ENCODE assay signal across 10 mouse cellular contexts in genomic region chr14:20610146-20610545, GRCm38 (mm10). TPM values are rescaled to one million over a fixed set of nuclear protein-coding genes. Genes with fewer than 3 reads are reported as not detected.
DNase-seq lines count a peak whose midpoint lies in the region; ATAC-seq and TF ChIP-seq lines count a peak whose summit lies in the region.
"Had no signal": no experiment of that assay in that cellular context is flagged by ENCODE, and none has a peak within 500 bp of the region (broad histone marks: within the 10 kb centered on the region; RNA-seq: fewer than 3 reads in every experiment).

No protein-coding gene starts in this region.

- intact Hi-C loops in heart, postnatal 10 days (cut with DNase I): no loop called here

- DNase-seq in NIH3T3 (ENCODE audit: low read depth): peak; percentile 36
- peak; percentile 79 to 84 for DNase-seq in heart, postnatal 10 days
- DNase-seq in thymus, adult 2 months: no peak
- DNase-seq in right cerebral cortex, postnatal 4 days: no peak
- no peak for DNase-seq in natural killer cell, adult 2 months (ENCODE audit: low spot score in 2 of 2)
- no peak for DNase-seq in c-Kit-positive CD71-positive TER-119-positive erythroid progenitor cells, embryonic 14.5 days (ENCODE audit: low spot score)

- TF ChIP-seq CTCF in thymus, adult 2 months (IDR thresholded peaks at IDR 0.05; ENCODE audit: borderline replicate concordance, control insufficient read depth, extremely low read depth, insufficient read depth, low read length, poor library complexity): no peak

- peak overlapping the region; percentile 58 for H3K27ac ChIP-seq in embryonic facial prominence, embryonic 15.5 days (replicated peaks)
- peak overlapping the region; percentile 65 for H3K27ac ChIP-seq in lung, embryonic 16.5 days (ENCODE audit: low read length)
- H3K27ac ChIP-seq in thymus, adult 2 months (ENCODE audit: control insufficient read depth, insufficient read depth, low read length): no peak overlapping the region
- H3K27ac ChIP-seq: liver, embryonic 14.5 days had no signal

- WGBS in embryonic facial prominence, embryonic 15.5 days: 67% methylated on average over 4 of the region's 4 CpGs
- 49% methylated on average over 4 of the region's 4 CpGs for WGBS in lung, embryonic 16.5 days
- 92% methylated on average over 4 of the region's 4 CpGs for WGBS in thymus, adult 2 months

- H3K27me3 ChIP-seq in embryonic facial prominence, embryonic 15.5 days: no peaks in the 10 kb centered on the region
- no peaks in the 10 kb centered on the region for H3K27me3 ChIP-seq in lung, embryonic 16.5 days (ENCODE audit: control insufficient read depth, insufficient read depth, low read depth, low read length)
- no peaks in the 10 kb centered on the region for H3K27me3 ChIP-seq in thymus, adult 2 months (ENCODE audit: control insufficient read depth, insufficient read depth, low read length)

- TF ChIP-seq POLR2A in thymus, adult 2 months (IDR thresholded peaks at IDR 0.05; ENCODE audit: control insufficient read depth, extremely low read depth, insufficient read depth, low read length, poor library complexity): no peak

- no peak overlapping the region for H3K4me3 ChIP-seq in embryonic facial prominence, embryonic 15.5 days (replicated peaks)
- H3K4me3 ChIP-seq in lung, embryonic 16.5 days (ENCODE audit: low read length): no peak overlapping the region; the same call in 1 of the 2 replicates
- no peak overlapping the region for H3K4me3 ChIP-seq in thymus, adult 2 months (ENCODE audit: control insufficient read depth, insufficient read depth, low read length)

- no peaks in the 10 kb centered on the region for H3K9me3 ChIP-seq in embryonic facial prominence, embryonic 15.5 days (replicated peaks)
- no peaks in the 10 kb centered on the region for H3K9me3 ChIP-seq in lung, embryonic 16.5 days (ENCODE audit: control insufficient read depth, low read length)

- no peak overlapping the region for H3K4me2 ChIP-seq in embryonic facial prominence, embryonic 15.5 days (replicated peaks)
- H3K4me2 ChIP-seq in lung, embryonic 16.5 days (ENCODE audit: low read depth, low read length): peak overlapping the region; percentile 27; the same call in 1 of the 2 replicates

- no peak overlapping the region for H3K9ac ChIP-seq in embryonic facial prominence, embryonic 15.5 days
- H3K9ac ChIP-seq in lung, embryonic 16.5 days (ENCODE audit: low read length): no peak overlapping the region
- H3K9ac ChIP-seq: liver, embryonic 14.5 days had no signal

- ATAC-seq in embryonic facial prominence, embryonic 15.5 days (ENCODE audit: insufficient number of reproducible peaks, low FRiP score, low TSS enrichment, low read depth): no peak
- ATAC-seq in lung, embryonic 16.5 days (ENCODE audit: low read depth): peak; percentile 85

- H3K36me3 ChIP-seq in embryonic facial prominence, embryonic 15.5 days: 0 out of 2 replicates have a peak, but pooled peaks cover 6% of the 10 kb centered on the region
- H3K36me3 ChIP-seq in lung, embryonic 16.5 days (ENCODE audit: control insufficient read depth, insufficient read depth, low read length): no peaks in the 10 kb centered on the region
- no peaks in the 10 kb centered on the region for H3K36me3 ChIP-seq in thymus, adult 2 months (ENCODE audit: control insufficient read depth, insufficient read depth, low read length)

- H3K4me1 ChIP-seq in embryonic facial prominence, embryonic 15.5 days: 0 out of 2 replicates have a peak, but pooled peaks cover 5% of the 10 kb centered on the region
- peaks cover 12% of the 10 kb centered on the region for H3K4me1 ChIP-seq in lung, embryonic 16.5 days (replicated peaks; ENCODE audit: control insufficient read depth, insufficient read depth, low read length)
- 0 out of 2 replicates have a peak, but pooled peaks cover 3% of the 10 kb centered on the region for H3K4me1 ChIP-seq in thymus, adult 2 months (replicated peaks; ENCODE audit: control insufficient read depth, insufficient read depth, low read length)

RNA-seq across cellular contexts. Expression of gene Usp54, which starts 30.7 kb away (rescaled TPM):
- polyA plus RNA-seq in embryonic facial prominence, embryonic 15.5 days (2015; fragmentation: Nextera tagmentation; extraction: Ambion mirVana): 5.6 and 6.6 TPM in 2 replicates
- total RNA-seq in heart, postnatal 10 days (2021): 10 to 100 TPM; 12.9 to 14.0 TPM
- polyA plus RNA-seq in lung, embryonic 16.5 days (2015; fragmentation: Nextera tagmentation; extraction: Ambion mirVana): 6.2 and 8.1 TPM in 2 replicates
- polyA plus RNA-seq in thymus, adult 2 months (2012; rRNA removed): 3.2 and 3.9 TPM in 2 replicates

RNA-seq across cellular contexts. Expression of gene Myoz1, which starts 46.2 kb away (rescaled TPM):
- polyA plus RNA-seq in embryonic facial prominence, embryonic 15.5 days (2015; fragmentation: Nextera tagmentation; extraction: Ambion mirVana): 7.0 and 9.7 TPM in 2 replicates
- total RNA-seq in heart, postnatal 10 days (2021): 1 to 10 TPM; 1.1 to 2.1 TPM
- 1.8 and 7.9 TPM in 2 replicates for polyA plus RNA-seq in lung, embryonic 16.5 days (2015; fragmentation: Nextera tagmentation; extraction: Ambion mirVana)
- 0.82 TPM in 1 of 2 replicates, not detected in the other for polyA plus RNA-seq in thymus, adult 2 months (2012; rRNA removed)
- polyA plus RNA-seq: forebrain, embryonic 11.5 days had no signal

RNA-seq across cellular contexts. Expression of gene Synpo2l, which starts 58.0 kb away (rescaled TPM):
- 30.1 and 37.7 TPM in 2 replicates for polyA plus RNA-seq in embryonic facial prominence, embryonic 15.5 days (2015; fragmentation: Nextera tagmentation; extraction: Ambion mirVana)
- 100 to 1,000 TPM; 164 to 213 TPM for total RNA-seq in heart, postnatal 10 days (2021)
- 4.2 and 6.2 TPM in 2 replicates for polyA plus RNA-seq in lung, embryonic 16.5 days (2015; fragmentation: Nextera tagmentation; extraction: Ambion mirVana)
- 0.51 and 2.8 TPM in 2 replicates for polyA plus RNA-seq in thymus, adult 2 months (2012; rRNA removed)

Comparison
In these comparisons a context has a peak if more than half of its experiments do, and no peak if none do; other contexts are left out.
1. DNase-seq: peak in NIH3T3 (single experiment) and heart, postnatal 10 days (2 of 2); none in thymus, adult 2 months (single experiment), right cerebral cortex, postnatal 4 days (single experiment), natural killer cell, adult 2 months (0 of 2) and c-Kit-positive CD71-positive TER-119-positive erythroid progenitor cells, embryonic 14.5 days (single experiment).